ENCODE assay signal across 25 mouse cellular contexts in genomic region chr3:144182229-144182628, GRCm38 (mm10). TPM values are rescaled to one million over a fixed set of nuclear protein-coding genes. Genes with fewer than 3 reads are reported as not detected.
DNase-seq lines count a peak whose midpoint lies in the region; ATAC-seq and TF ChIP-seq lines count a peak whose summit lies in the region.
"Had no signal": no experiment of that assay in that cellular context is flagged by ENCODE, and none has a peak within 500 bp of the region (broad histone marks: within the 10 kb centered on the region; RNA-seq: fewer than 3 reads in every experiment).

No protein-coding gene starts in this region.

- ATAC-seq in heart, embryonic 12.5 days (ENCODE audit: insufficient number of reproducible peaks, low FRiP score), result no peak
- no peak for ATAC-seq in liver, postnatal 0 days
- ATAC-seq in liver, embryonic 12.5 days, result no peak
- ATAC-seq in Patski, result no peak
- ATAC-seq: forebrain, postnatal 0 days; hindbrain, embryonic 16.5 days; intestine, embryonic 16.5 days; midbrain, embryonic 13.5 days had no signal

- peak in 1 of 2 experiments; percentile 16 for DNase-seq in heart, adult 2 months
- no peak for DNase-seq in liver, postnatal 0 days
- no peak for DNase-seq in Patski (ENCODE audit: low read depth, low spot score)
- peak; percentile 32 for DNase-seq in lung, postnatal 36 days
- DNase-seq in ovary, postnatal 14 days (ENCODE audit: low spot score), result no peak
- no peak for DNase-seq in right cerebral cortex, postnatal 25 days
- DNase-seq: adrenal gland, adult 8-10 months; cerebellum, adult 18-20 months; cerebellum, postnatal 25 days; embryo, embryonic 11 days; forebrain, postnatal 0 days; heart, adult 18-20 months; kidney, postnatal 10 days; left cerebral cortex, postnatal 4 days; liver, embryonic 13.5 days had no signal

- no peak for TF ChIP-seq POLR2A in heart, adult 2 months (IDR thresholded peaks at IDR 0.05; ENCODE audit: insufficient read depth, low read depth, low read length)

- no peak for TF ChIP-seq EP300 in heart, adult 2 months (IDR thresholded peaks at IDR 0.05; ENCODE audit: insufficient read depth, low read depth, low read length)
- TF ChIP-seq EP300 in liver, postnatal 0 days (IDR thresholded peaks at IDR 0.05; ENCODE audit: low read depth), result no peak

- no peaks in the 10 kb centered on the region for H3K9me3 ChIP-seq in heart, embryonic 12.5 days (replicated peaks)
- no peaks in the 10 kb centered on the region for H3K9me3 ChIP-seq in liver, postnatal 0 days (ENCODE audit: low read length)
- H3K9me3 ChIP-seq in liver, embryonic 12.5 days (replicated peaks), result no peaks in the 10 kb centered on the region
- H3K9me3 ChIP-seq: embryonic facial prominence, embryonic 15.5 days; heart, embryonic 15.5 days; liver, embryonic 13.5 days; midbrain, embryonic 13.5 days; neural tube, embryonic 13.5 days; stomach, embryonic 15.5 days had no signal

- TF ChIP-seq CTCF in heart, adult 2 months (IDR thresholded peaks at IDR 0.05), result peak; percentile 36
- peak; percentile 38 for TF ChIP-seq CTCF in liver, postnatal 0 days (IDR thresholded peaks at IDR 0.05; ENCODE audit: low read depth)
- TF ChIP-seq CTCF in Patski (IDR thresholded peaks at IDR 0.05), result peak; percentile 22

- WGBS in heart, adult 2 months, result 72% methylated on average over 6 of the region's 6 CpGs
- WGBS in heart, embryonic 12.5 days, result 73% methylated on average over 6 of the region's 6 CpGs
- 71% methylated on average over 6 of the region's 6 CpGs for WGBS in liver, postnatal 0 days (ENCODE audit: insufficient replicate concordance)
- WGBS in liver, embryonic 12.5 days (ENCODE audit: insufficient replicate concordance), result 59% methylated on average over 6 of the region's 6 CpGs

- no peak overlapping the region for H3K9ac ChIP-seq in heart, adult 2 months (ENCODE audit: low read depth, low read length)
- H3K9ac ChIP-seq in heart, embryonic 12.5 days, result no peak overlapping the region
- no peak overlapping the region for H3K9ac ChIP-seq in liver, postnatal 0 days (replicated peaks)
- H3K9ac ChIP-seq in liver, embryonic 12.5 days, result no peak overlapping the region
- H3K9ac ChIP-seq: embryonic facial prominence, embryonic 15.5 days; forebrain, postnatal 0 days; heart, embryonic 15.5 days; liver, embryonic 13.5 days; midbrain, embryonic 13.5 days; neural tube, embryonic 13.5 days; stomach, embryonic 15.5 days had no signal

- no peak overlapping the region for H3K27ac ChIP-seq in heart, adult 2 months
- H3K27ac ChIP-seq in heart, embryonic 12.5 days (ENCODE audit: poor library complexity, severe bottlenecking), result no peak overlapping the region
- H3K27ac ChIP-seq in liver, postnatal 0 days (ENCODE audit: low read depth), result no peak overlapping the region
- no peak overlapping the region for H3K27ac ChIP-seq in liver, embryonic 12.5 days
- H3K27ac ChIP-seq: embryonic facial prominence, embryonic 15.5 days; heart, embryonic 15.5 days; liver, embryonic 13.5 days; macrophage; midbrain, embryonic 13.5 days; neural tube, embryonic 13.5 days; stomach, embryonic 15.5 days had no signal

- no peak overlapping the region for H3K4me2 ChIP-seq in heart, embryonic 12.5 days
- no peak overlapping the region for H3K4me2 ChIP-seq in liver, postnatal 0 days (ENCODE audit: low read depth, low read length)
- H3K4me2 ChIP-seq in liver, embryonic 12.5 days, result no peak overlapping the region
- H3K4me2 ChIP-seq: embryonic facial prominence, embryonic 15.5 days; heart, embryonic 15.5 days; liver, embryonic 13.5 days; midbrain, embryonic 13.5 days; neural tube, embryonic 13.5 days; stomach, embryonic 15.5 days had no signal

- no peaks in the 10 kb centered on the region for H3K27me3 ChIP-seq in heart, adult 2 months (ENCODE audit: control insufficient read depth, insufficient read depth, low read length)
- H3K27me3 ChIP-seq in heart, embryonic 12.5 days (replicated peaks), result no peaks in the 10 kb centered on the region
- no peaks in the 10 kb centered on the region for H3K27me3 ChIP-seq in liver, postnatal 0 days (ENCODE audit: insufficient read depth, low read length)
- no peaks in the 10 kb centered on the region for H3K27me3 ChIP-seq in liver, embryonic 12.5 days (replicated peaks)
- no peaks in the 10 kb centered on the region for H3K27me3 ChIP-seq in Patski
- H3K27me3 ChIP-seq: embryonic facial prominence, embryonic 15.5 days; heart, embryonic 15.5 days; liver, embryonic 13.5 days; midbrain, embryonic 13.5 days; neural tube, embryonic 13.5 days; stomach, embryonic 15.5 days had no signal

- intact Hi-C loops in heart, adult 2 months (cut with DNase I), result no loop called here

- POLR2A ChIA-PET in Patski (lab: Charles Lee), result no interaction called here

- CTCF ChIA-PET in Patski (lab: Charles Lee), result interaction anchor here (1.5 kb wide), 1 partner anchor 8 kb away, joined by 3 read pairs; no protein-coding TSS in a partner anchor

- no peak overlapping the region for H3K4me3 ChIP-seq in heart, adult 2 months
- no peak overlapping the region for H3K4me3 ChIP-seq in heart, embryonic 12.5 days
- no peak overlapping the region for H3K4me3 ChIP-seq in liver, postnatal 0 days (ENCODE audit: low read depth, low read length)
- no peak overlapping the region for H3K4me3 ChIP-seq in liver, embryonic 12.5 days
- H3K4me3 ChIP-seq: embryonic facial prominence, embryonic 15.5 days; heart, embryonic 15.5 days; liver, embryonic 13.5 days; midbrain, embryonic 13.5 days; neural tube, embryonic 13.5 days; stomach, embryonic 15.5 days had no signal

- in situ Hi-C loops in Patski (cut with MboI; ENCODE audit: low pct_unique_long_range_greater_than_20kb), result no loop called here

- H3K4me1 ChIP-seq in heart, adult 2 months (ENCODE audit: control insufficient read depth, insufficient read depth, low read length), result no peaks in the 10 kb centered on the region
- no peaks in the 10 kb centered on the region for H3K4me1 ChIP-seq in heart, embryonic 12.5 days (replicated peaks)
- no peaks in the 10 kb centered on the region for H3K4me1 ChIP-seq in liver, postnatal 0 days (ENCODE audit: insufficient read depth)
- H3K4me1 ChIP-seq in liver, embryonic 12.5 days, result no peaks in the 10 kb centered on the region
- H3K4me1 ChIP-seq: embryonic facial prominence, embryonic 15.5 days; heart, embryonic 15.5 days; liver, embryonic 13.5 days; midbrain, embryonic 13.5 days; neural tube, embryonic 13.5 days; stomach, embryonic 15.5 days had no signal

- H3K36me3 ChIP-seq in heart, adult 2 months (ENCODE audit: control insufficient read depth, insufficient read depth, low read length), result no peaks in the 10 kb centered on the region
- H3K36me3 ChIP-seq in heart, embryonic 12.5 days, result peaks cover 3% of the 10 kb centered on the region
- no peaks in the 10 kb centered on the region for H3K36me3 ChIP-seq in liver, postnatal 0 days (replicated peaks; ENCODE audit: insufficient read depth, low read length)
- H3K36me3 ChIP-seq in liver, embryonic 12.5 days, result peaks cover 3% of the 10 kb centered on the region

- H3K79me2 ChIP-seq in heart, adult 2 months (replicated peaks; ENCODE audit: control insufficient read depth, insufficient read depth, low read length), result no peaks in the 10 kb centered on the region

RNA-seq across cellular contexts. Expression of gene Lmo4, which starts 22.8 kb away (rescaled TPM):
- 10 to 100 TPM; 29.0 to 34.3 TPM for total RNA-seq in heart, adult 2 months (2021)
- polyA plus RNA-seq in heart, adult 2 months (2012; rRNA removed), result 33.8 and 49.4 TPM in 2 replicates
- 44.9 and 45.9 TPM in 2 replicates for polyA plus RNA-seq in heart, embryonic 12.5 days (2016; fragmentation: Nextera tagmentation; extraction: Ambion mirVana)
- 17.4 and 19.1 TPM in 2 replicates for polyA plus RNA-seq in liver, postnatal 0 days (2015; fragmentation: Nextera tagmentation; extraction: Ambion mirVana)
- polyA plus RNA-seq in liver, embryonic 12.5 days (2016; fragmentation: Nextera tagmentation; extraction: Ambion mirVana), result 14.8 and 16.5 TPM in 2 replicates
- polyA plus RNA-seq in Patski (2021), result 219 TPM
